Mouse (Mus musculus): ENCODE measurements around the gene Rab3ip.
A peak's percentile ranks its signal among the peaks of the same experiment; 100 is the strongest.

Gene Rab3ip

GRCm38 (mm10) chr10:116950009-116950769 lies at the start of gene Rab3ip:
Rab3ip (minus strand) TSS chr10:116950769.
- DNase-seq (ENCODE audit: low read depth), result peak; percentile 39

GRCm38 (mm10) chr10:116998716-116999455 lies 48.3 kb upstream of the Rab3ip start:
- DNase-seq (ENCODE audit: low read depth), result no peak

- DNase-seq (ENCODE audit: low read depth), result peak; percentile 79
Observed at GRCm38 (mm10) chr10:116996236-116996600, 45.6 kb upstream of the Rab3ip start.

- no peak for DNase-seq (ENCODE audit: low read depth)
Observed at GRCm38 (mm10) chr10:116995584-116996235, 45.1 kb upstream of the Rab3ip start.

- no peak for DNase-seq (ENCODE audit: low read depth)
Observed at GRCm38 (mm10) chr10:116995162-116995561, 44.6 kb upstream of the Rab3ip start.

- no peak for DNase-seq (ENCODE audit: low read depth)
Observed at GRCm38 (mm10) chr10:116993971-116994370, 43.4 kb upstream of the Rab3ip start.

GRCm38 (mm10) chr10:116986264-116987082 lies 35.9 kb upstream of the Rab3ip start, which contains the start of gene Best3:
Best3 (plus strand) TSS chr10:116986314.
- no peak for DNase-seq (ENCODE audit: low read depth)

- DNase-seq (ENCODE audit: low read depth), result no peak
Observed at GRCm38 (mm10) chr10:116984836-116985235, 34.3 kb upstream of the Rab3ip start.

GRCm38 (mm10) chr10:116982526-116982925 lies 32.0 kb upstream of the Rab3ip start:
- no peak for DNase-seq (ENCODE audit: low read depth)

- DNase-seq (ENCODE audit: low read depth), result no peak
Observed at GRCm38 (mm10) chr10:116980888-116981287, 30.3 kb upstream of the Rab3ip start.

GRCm38 (mm10) chr10:116980273-116980672 lies 29.7 kb upstream of the Rab3ip start:
- no peak for DNase-seq (ENCODE audit: low read depth)

- DNase-seq (ENCODE audit: low read depth), result no peak
Observed at GRCm38 (mm10) chr10:116978841-116979240, 28.3 kb upstream of the Rab3ip start.

GRCm38 (mm10) chr10:116977858-116978257 lies 27.3 kb upstream of the Rab3ip start:
- no peak for DNase-seq (ENCODE audit: low read depth)

- no peak for DNase-seq (ENCODE audit: low read depth)
Observed at GRCm38 (mm10) chr10:116977455-116977854, 26.9 kb upstream of the Rab3ip start.

GRCm38 (mm10) chr10:116972509-116972908 lies 21.9 kb upstream of the Rab3ip start, which contains the start of gene Gm10271:
Gm10271 (minus strand) TSS chr10:116972609.
- DNase-seq (ENCODE audit: low read depth), result no peak

- no peak for DNase-seq (ENCODE audit: low read depth)
Observed at GRCm38 (mm10) chr10:116968741-116969140, 18.2 kb upstream of the Rab3ip start.

- DNase-seq (ENCODE audit: low read depth), result no peak
Observed at GRCm38 (mm10) chr10:116966065-116966464, 15.5 kb upstream of the Rab3ip start.

GRCm38 (mm10) chr10:116965297-116965696 lies 14.7 kb upstream of the Rab3ip start:
- peak; percentile 45 for DNase-seq (ENCODE audit: low read depth)

GRCm38 (mm10) chr10:116964571-116964970 lies 14.0 kb upstream of the Rab3ip start:
- no peak for DNase-seq (ENCODE audit: low read depth)

GRCm38 (mm10) chr10:116964084-116964483 lies 13.5 kb upstream of the Rab3ip start:
- no peak for DNase-seq (ENCODE audit: low read depth)

- no peak for DNase-seq (ENCODE audit: low read depth)
Observed at GRCm38 (mm10) chr10:116962803-116963202, 12.2 kb upstream of the Rab3ip start.

GRCm38 (mm10) chr10:116962152-116962551 lies 11.6 kb upstream of the Rab3ip start:
- no peak for DNase-seq (ENCODE audit: low read depth)
